Mouse (Mus musculus) Patski (cell line): ENCODE results near the gene Alkbh3. TPM values are rescaled to one million over a fixed set of nuclear protein-coding genes. Genes with fewer than 3 reads are reported as not detected.

Source experiments
- ATAC-seq: fragments of 100-300 bp; one replicate; pipeline ENCODE4 v1.8.0; 2021
- CTCF ChIA-PET: fragments of 350-600 bp; sonication (Branson Sonifier 250); formaldehyde crosslinking; loops from one replicate; lab custom pipeline; 2022; ENCODE audit warnings: inconsistent platforms; lab: Charles Lee
- POLR2A ChIA-PET: fragments of 350-600 bp; sonication (Branson Sonifier 250); formaldehyde crosslinking; loops from one replicate; lab custom pipeline; 2022; ENCODE audit warnings: antibody characterized with exemption, inconsistent platforms; lab: Charles Lee
- DNase-seq: peaks from one replicate; pipeline ENCODE4 v3.0.0-alpha.2; 2011; ENCODE audit warnings: low read depth, low spot score
- H3K27me3 ChIP-seq: fragments of 371-371 bp; one replicate; pipeline ENCODE4 v1.5.1; 2021
- CTCF ChIP-seq: fragments of 100-300 bp; IDR thresholded peaks from one replicate; pipeline ENCODE4 v1.5.1; 2021
- in situ Hi-C: fragments of 300-500 bp; cut with MboI; formaldehyde crosslinking; loops from 3 replicates; pipeline ENCODE4 v1.11.1; 2018; ENCODE audit warnings: low pct_unique_long_range_greater_than_20kb, mixed read lengths
- polyA plus RNA-seq: library from polyadenylated mRNA; unstranded; gene quantifications from one replicate; pipeline ENCODE4 v1.2.3, GENCODE M21; 2021

Gene Alkbh3
- polyA plus RNA-seq, 1 experiment from 2014 or later = 35.1 TPM

DNA sequence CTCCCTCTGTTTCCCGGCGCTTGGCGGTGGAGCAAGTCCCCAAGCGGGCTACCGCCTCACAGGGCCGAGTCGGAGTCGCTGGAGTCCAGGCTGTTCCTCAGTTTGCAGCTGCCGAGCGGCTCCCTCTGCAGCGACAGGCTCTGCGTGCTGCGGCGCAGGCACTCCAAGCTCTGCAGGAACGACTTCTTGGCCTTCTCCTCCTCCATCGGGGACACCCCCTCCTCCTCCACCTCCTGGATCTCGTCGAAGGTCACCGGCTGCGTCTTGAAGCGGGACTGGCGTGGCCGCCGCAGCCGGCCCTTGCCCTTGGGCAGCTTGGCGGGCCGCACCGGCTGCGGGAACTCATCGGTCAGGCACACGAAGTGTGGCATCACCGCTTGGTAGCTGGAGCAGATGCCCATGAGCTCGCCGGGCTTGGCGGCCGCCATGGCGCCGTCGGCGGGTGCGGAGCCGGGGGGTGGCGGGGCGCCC is 54.2 kb downstream of the Alkbh3 start:
- ChIA-PET CTCF (no interaction called here), POLR2A (no interaction called here)
- ATAC-seq (peak; percentile 56), DNase-seq (no peak)
- no peak for TF ChIP-seq CTCF
- in situ Hi-C loops = no loop called here
- peaks cover 22% of the 10 kb centered on the region for H3K27me3 ChIP-seq

- TF ChIP-seq CTCF = no peak
- no peak for ATAC-seq
- CTCF ChIA-PET = no interaction called here
Measured at GRCm38 (mm10) chr2:93955886-93956285, 54.7 kb downstream of the Alkbh3 start.

DNA sequence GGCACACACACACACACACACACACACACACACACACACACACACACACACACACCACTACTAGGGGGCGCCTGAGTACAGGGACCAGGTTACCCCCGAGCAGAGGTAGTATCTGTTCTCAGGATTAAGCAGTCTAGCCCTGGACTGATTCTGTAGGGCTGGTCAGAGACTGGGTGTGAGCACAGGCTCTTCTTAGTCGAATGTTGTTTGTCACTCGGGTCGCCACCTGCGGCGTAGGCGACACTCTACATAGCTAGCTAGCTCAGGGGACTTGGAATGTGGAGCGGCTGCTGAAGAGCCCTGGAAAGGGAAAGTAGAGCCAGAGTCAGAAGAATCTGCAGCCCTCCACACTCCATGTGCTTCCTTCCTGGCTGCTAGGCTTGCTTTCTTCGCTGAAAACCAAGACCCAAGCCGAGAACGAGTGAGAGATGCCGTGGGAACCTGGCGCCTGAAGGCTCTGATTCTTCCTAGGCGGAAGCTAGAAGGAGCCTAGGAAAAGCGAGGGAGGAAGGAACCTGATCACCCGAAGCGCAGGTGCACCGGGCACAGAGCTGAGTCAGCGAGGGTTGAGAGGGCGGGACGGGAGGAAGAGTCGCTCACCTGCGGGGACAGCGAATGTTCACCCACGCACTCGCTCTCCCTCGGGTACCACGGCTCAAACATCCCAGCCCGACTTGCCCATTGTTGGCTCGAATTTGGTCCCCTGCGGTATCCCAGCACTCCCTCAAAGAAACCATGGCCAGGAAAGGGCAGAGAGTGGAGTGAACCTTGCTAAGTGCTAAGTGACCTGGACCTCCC is 55.6 kb downstream of the Alkbh3 start:
- CTCF ChIA-PET = interaction anchor here (0.7 kb wide), 1 partner anchor 301 kb away, joined by 3 read pairs; no protein-coding TSS in a partner anchor
- no peak for TF ChIP-seq CTCF
- H3K27me3 ChIP-seq = peaks cover 22% of the 10 kb centered on the region
- no peak for ATAC-seq
- in situ Hi-C loops = no loop called here
- DNase-seq = no peak
- POLR2A ChIA-PET = no interaction called here

More at GRCm38 (mm10) chr2:93955886-93956285, 54.7 kb downstream of the Alkbh3 start:
- no peak for DNase-seq
- peaks cover 22% of the 10 kb centered on the region for H3K27me3 ChIP-seq
- in situ Hi-C loops = no loop called here
- POLR2A ChIA-PET = interaction anchor here (0.6 kb wide), 1 partner anchor 49 kb away, joined by 3 read pairs; no protein-coding TSS in a partner anchor

GRCm38 (mm10) chr2:93953726-93954125 is 56.9 kb downstream of the Alkbh3 start:
- POLR2A ChIA-PET = no interaction called here
- DNase-seq (no peak), ATAC-seq (no peak)
- CTCF ChIA-PET = no interaction called here
- in situ Hi-C loops = no loop called here
- H3K27me3 ChIP-seq = peaks cover 28% of the 10 kb centered on the region
- TF ChIP-seq CTCF = no peak

DNA sequence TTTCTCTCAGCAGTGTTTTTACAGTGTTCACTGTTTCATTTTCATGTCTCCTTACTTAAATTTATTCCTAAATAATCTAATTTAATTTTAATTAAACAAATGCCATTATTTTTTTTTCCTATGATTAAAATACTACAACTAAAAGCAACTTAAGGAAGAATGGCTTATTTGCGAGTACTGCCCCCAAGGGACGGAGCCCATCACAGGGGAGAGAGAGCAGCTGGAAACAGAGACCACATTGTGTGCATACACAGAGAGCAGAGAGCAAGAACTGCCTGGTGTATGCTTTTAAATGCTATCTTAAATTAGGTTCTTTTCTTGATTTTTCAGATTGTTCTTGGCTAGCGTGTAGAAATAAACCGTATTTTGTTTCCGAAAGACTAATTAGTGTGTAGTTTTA is 63.6 kb downstream of the Alkbh3 start:
- ATAC-seq = no peak
- no peak for DNase-seq
- in situ Hi-C loops = no loop called here
- ChIA-PET POLR2A (no interaction called here), CTCF (interaction anchor here (1.3 kb wide), 1 partner anchor 37 kb away, joined by 4 read pairs; no protein-coding TSS in a partner anchor)
- TF ChIP-seq CTCF = no peak
- H3K27me3 ChIP-seq = peaks cover 6% of the 10 kb centered on the region

DNA sequence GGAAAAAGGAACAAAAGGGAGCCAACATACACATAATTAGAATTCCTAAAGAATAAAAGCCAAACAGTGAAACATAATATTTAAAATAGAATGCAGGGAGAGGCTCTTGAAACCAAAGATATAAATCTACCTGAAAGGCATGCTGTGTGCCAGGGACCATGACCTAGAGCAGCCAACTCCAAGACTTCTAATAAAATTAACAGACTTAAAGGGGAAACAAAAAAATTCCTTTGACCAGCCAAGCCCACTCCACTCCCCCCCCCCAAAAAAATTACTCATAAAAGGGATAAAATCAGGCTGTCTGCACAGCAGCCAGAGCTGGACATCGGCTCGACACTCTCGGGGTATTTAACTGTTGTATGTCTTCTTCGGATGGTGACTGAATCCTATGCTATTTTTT is 65.8 kb downstream of the Alkbh3 start:
- no peak for DNase-seq
- no peak for TF ChIP-seq CTCF
- in situ Hi-C loops = no loop called here
- H3K27me3 ChIP-seq = peaks cover 6% of the 10 kb centered on the region
- POLR2A ChIA-PET = no interaction called here
- CTCF ChIA-PET = no interaction called here
- no peak for ATAC-seq

DNA sequence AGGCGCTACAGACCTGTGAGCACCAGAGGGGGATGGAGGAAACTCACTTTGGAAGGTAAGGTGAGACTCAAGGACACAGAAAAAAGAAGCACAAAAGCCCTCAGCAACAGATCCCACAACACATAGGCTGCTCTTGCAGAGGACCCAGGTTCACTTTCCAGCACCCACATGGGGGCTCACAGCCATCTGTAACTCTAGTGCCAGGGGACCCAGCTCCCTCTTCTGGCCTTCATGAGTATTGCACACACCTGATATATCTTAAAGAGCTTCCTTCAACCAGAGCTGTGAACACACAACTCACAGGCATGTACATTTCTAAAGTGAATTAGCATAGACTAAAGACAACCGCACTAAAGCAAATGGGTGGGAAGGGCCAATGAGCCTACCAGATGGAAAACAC is 66.5 kb downstream of the Alkbh3 start:
- TF ChIP-seq CTCF = no peak
- in situ Hi-C loops = no loop called here
- POLR2A ChIA-PET = no interaction called here
- CTCF ChIA-PET = no interaction called here
- H3K27me3 ChIP-seq = no peaks in the 10 kb centered on the region
- ATAC-seq (no peak), DNase-seq (no peak)

GRCm38 (mm10) chr2:93941670-93942069 is 68.9 kb downstream of the Alkbh3 start:
- ATAC-seq (no peak), DNase-seq (no peak)
- no peak for TF ChIP-seq CTCF
- ChIA-PET CTCF (interaction anchor here (1.0 to 1.3 kb wide), 2 partner anchors 9 to 92 kb away, joined by 3 read pairs; partner anchors contain the start of gene Accs), POLR2A (no interaction called here)
- in situ Hi-C loops = no loop called here
- no peaks in the 10 kb centered on the region for H3K27me3 ChIP-seq

- POLR2A ChIA-PET = no interaction called here
- in situ Hi-C loops = no loop called here
- CTCF ChIA-PET = interaction anchor here (0.6 kb wide), 1 partner anchor 8 kb away, joined by 3 read pairs; no protein-coding TSS in a partner anchor
- no peak for DNase-seq
- H3K27me3 ChIP-seq = peaks cover 3% of the 10 kb centered on the region
- TF ChIP-seq CTCF = no peak
- ATAC-seq = no peak
Measured at GRCm38 (mm10) chr2:93938534-93938933, 72.1 kb downstream of the Alkbh3 start.

Other genes starting within 250 kb of the Alkbh3 start
- gene Ext2, start 188.2 kb downstream of the Alkbh3 start, polyA plus RNA-seq = 196 TPM
- gene Accs, start 160.9 kb downstream of the Alkbh3 start, polyA plus RNA-seq = 13.6 TPM
- not detected for gene Accsl, start 141.7 kb downstream of the Alkbh3 start, polyA plus RNA-seq
- gene Gm13889, start 53.6 kb downstream of the Alkbh3 start, polyA plus RNA-seq = 0.37 TPM
- not detected for gene Gm27027, start 14.5 kb downstream of the Alkbh3 start, polyA plus RNA-seq
- gene Hsd17b12, start 147.2 kb upstream of the Alkbh3 start, polyA plus RNA-seq = 95.1 TPM